Mouse (Mus musculus) embryonic fibroblast, embryonic 13.5 days (primary cell): ENCODE results near the gene Adamts12.

Source experiments
- CTCF ChIP-seq: IDR thresholded peaks from 2 replicates; pipeline ENCODE4 v1.5.1; 2011; ENCODE audit warnings: mild to moderate bottlenecking, control low read depth, low read length, moderate library complexity, borderline replicate concordance; ENCODE audit not compliant: insufficient read depth
- POLR2A ChIP-seq: IDR thresholded peaks from 2 replicates; pipeline ENCODE4 v1.6.1; 2011; ENCODE audit warnings: low read depth, mild to moderate bottlenecking, control low read depth, low read length, moderate library complexity

- TF ChIP-seq CTCF (no peak), POLR2A (no peak)
These were observed 132.5 kb downstream of the Adamts12 start for GRCm38 (mm10) chr15:11197051-11197450.
